Mouse (Mus musculus) lung, postnatal 25 days (tissue): ENCODE results near the gene Kdm4b.
A peak's percentile ranks its signal among the peaks of the same experiment; 100 is the strongest.

Experiments used
- DNase-seq: peaks from one replicate; pipeline ENCODE4 v3.0.0; 2022; ENCODE audit warnings: low spot score

The Kdm4b gene

DNA sequence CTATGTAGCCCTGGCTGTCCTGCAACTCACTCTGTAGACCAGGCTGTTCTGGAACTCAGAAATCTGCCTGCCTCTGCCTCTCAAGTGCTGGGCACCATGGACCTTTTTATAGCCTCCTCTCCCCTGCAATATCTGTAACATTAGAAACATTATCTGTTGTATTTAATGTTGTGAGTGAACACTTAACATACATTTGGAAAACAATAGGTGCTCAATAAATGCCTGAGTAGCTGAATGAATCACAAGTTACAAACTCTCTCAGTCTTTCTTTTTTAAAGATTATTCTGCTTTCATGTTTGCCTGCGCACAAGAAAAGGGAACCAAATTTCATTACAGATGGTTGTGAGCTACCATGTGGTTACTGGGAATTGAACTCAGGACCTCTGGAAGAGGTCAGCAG is 27.6 kb upstream of the Kdm4b start:
- no peak for DNase-seq

DNA sequence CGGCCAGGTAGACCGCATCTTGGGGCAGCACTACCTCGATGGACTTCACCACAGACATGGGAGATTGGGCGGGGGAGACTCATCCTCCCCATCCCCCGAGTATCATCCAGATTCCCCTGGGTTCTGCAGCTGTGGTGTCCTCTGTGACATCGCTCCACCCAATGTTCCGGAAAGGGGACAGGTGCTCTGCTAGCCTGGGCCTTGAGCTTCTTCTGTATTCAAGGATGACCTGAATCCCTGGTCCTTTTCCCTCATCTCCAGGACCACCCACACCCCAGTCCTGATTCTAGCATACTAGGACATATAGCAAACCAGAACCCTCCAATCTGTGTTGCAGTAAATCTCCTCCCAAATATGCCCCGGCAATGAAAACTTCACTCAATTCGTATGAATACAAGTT is 25.7 kb upstream of the Kdm4b start, which contains the start of gene Arrdc5:
TSS of gene Arrdc5 (minus strand) at position 101 of the 400 bp plus-strand sequence.
- DNase-seq: no peak

DNA sequence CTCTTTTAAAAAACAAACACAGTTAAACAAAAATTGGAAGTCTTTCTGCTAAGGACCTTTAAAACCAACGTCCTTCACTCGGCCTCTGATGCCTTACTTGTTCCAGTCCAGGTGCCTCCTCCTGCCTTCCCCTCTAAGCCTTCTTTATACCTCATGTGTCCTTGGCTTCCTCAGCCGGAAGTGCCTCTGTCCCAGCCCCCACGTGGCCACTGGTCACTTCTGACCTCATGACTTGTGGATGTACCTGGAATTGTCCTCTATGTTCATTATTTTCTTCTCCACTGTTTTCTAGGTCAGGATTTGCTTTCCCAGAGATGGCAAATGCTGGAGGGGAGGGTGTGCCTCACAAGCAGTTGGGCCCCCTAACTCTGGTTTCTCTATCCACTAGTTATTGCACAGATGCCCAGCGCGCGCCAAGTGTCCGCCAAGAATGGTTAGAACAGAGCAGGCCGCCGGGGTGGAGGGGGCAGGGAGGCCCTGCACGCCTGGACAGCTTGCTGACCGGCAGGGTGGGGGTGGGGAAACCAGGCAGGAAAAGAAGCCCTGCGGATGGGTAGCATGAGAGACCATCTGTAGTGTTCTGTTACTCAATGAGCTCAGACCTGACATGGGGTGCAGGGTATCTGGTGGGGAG is 23.4 kb upstream of the Kdm4b start:
- no peak for DNase-seq

DNA sequence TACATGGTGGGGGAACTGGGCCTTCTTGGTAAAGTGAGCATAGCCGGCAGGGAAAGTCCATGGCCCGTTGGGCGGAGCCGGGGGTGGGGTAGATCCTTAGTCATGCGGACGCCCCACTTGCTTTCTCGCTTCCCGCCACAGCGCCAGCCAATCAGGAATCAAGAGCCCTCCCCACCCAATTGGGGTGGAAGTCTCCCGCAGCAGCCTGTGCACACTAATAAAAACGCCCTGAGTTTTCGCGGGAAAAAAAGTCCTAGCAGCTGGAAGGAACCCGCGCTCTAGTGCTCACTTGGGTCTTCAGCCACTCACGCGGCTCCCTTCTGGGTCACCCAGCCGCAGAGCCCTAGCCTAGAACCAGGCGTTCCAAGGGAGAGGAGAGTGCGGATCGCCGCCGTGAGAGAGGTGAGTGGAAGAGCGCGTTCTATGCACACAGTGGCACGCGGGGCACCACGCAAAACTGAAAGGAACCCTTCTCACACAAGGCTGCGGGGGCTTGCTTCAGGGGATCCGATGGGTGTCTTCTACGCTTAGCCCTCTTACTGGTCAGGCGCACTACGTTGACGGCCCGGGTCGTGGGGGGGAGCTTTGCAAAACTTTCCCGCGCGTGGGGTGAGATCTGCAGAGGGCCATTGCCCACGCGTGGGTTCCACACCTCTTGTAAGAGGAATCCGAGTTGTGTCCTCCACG is 22.6 kb upstream of the Kdm4b start, which contains the start of gene Uhrf1:
TSS of gene Uhrf1 (plus strand) at position 162 of the 687 bp plus-strand sequence.
- peak; percentile 67 for DNase-seq

DNA sequence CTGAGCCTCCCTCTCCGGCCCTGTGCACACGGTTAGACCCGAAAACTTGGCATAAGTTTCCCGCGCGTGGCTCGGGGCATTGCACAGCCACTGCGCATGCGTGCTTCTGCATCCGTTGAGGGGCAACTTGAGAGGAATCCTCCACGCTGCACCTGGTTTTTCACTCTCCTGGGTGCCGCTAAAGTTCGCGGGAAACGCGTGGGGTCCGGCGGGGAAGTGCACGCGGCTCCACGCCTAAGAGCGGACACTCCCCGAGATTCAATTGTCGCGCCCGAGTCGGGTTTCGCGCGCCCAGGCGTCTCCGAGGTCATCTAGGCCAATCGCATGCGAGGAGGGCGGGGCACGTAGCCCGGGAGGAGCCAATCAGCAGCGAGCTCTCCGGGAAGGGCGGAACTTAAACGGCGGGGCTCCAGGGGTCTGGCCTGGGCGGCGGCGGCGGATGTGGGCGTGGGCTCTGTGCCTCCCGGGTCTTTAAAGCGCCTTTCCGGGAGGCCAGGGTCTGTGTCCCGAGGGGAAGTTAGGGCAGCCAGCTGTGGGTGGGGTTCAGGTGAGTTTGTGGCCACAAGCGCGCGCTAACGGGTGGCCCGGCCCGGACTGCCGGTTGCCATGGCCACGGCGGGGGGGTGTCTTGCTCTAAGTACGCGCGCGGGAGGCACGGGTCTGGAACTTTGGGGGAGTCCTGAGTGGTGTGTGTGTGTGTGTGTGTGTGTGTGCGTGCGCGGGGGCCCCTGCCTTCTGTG is 21.8 kb upstream of the Kdm4b start:
- peak; percentile 96 for DNase-seq

DNA sequence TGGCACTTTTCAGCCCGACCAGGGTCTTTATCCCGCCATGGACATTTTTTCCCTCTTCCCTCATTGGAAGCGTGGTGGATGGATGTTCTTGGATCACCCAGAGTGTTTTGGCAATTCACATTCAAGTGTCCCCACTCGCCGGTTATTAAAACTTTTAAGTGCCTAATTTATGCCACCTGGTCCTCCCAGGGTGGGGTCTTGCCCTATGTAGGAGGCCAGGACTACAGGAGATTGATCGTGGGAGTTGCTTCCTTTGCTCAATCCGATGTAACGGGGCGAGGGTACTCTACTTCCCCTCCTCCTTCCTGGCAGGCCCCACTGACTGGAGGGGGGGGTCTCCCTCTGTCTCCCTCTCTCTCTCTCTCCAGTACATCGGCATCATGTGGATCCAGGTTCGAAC is 21.1 kb upstream of the Kdm4b start:
- no peak for DNase-seq

DNA sequence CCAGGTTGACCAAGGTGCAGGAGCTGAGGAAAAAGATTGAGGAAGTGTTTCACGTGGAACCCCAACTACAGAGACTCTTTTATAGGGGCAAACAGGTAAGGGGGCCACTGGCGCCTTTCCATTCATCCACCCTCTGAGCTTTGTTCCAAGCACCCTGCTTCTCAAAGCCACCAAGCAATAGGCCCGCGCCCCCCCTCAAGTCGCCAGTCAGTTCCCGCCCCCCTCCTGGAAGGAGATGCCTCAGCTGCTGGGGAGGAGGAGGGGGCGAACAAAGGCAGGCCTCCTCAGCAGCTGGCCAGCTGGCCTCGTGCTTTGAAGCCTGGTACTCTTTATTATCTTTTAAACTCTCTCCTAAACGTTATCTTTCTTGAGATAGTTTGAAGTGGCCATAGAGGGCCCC is 20.7 kb upstream of the Kdm4b start:
- no peak for DNase-seq

DNA sequence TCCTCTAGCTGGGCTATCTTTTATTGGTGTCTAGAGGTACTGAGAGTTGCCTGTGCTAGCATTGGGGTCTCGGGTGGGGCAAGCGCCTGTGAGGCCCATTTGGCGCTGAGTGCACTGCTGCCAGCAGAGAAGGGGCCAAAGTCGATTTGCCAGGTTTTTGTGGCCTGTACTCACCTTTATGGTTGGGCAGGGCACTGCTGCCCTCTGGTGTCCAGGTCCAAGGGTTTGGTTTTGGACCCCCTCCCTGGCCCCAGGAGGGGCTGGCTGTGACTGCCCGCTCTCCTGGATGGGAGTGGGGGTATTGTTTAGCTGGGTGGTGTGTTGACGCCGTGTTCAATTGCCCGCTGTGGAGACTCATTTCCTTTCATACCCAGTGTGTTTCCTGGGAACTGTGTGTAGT is 20.0 kb upstream of the Kdm4b start:
- DNase-seq: no peak

DNA sequence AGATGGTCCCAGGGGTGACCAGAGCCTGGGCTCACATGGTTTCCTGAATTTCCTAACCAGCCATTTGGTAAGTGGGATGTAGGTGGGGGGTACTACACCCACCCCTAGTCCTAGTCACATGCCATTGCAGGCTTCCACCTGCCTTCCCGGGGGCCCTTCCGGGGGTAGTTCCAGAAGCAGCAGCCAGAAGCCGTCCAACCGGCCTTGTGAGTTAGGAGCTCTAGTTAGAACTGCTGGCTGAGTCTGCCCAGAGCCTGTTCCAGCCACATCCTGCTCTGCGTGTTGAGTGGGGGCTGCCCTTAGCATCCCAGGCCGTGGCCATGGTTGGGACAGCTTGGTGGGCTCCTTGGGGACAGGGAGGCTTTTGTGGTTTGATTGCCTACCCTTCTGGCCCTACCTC is 17.8 kb upstream of the Kdm4b start:
- DNase-seq: no peak

DNA sequence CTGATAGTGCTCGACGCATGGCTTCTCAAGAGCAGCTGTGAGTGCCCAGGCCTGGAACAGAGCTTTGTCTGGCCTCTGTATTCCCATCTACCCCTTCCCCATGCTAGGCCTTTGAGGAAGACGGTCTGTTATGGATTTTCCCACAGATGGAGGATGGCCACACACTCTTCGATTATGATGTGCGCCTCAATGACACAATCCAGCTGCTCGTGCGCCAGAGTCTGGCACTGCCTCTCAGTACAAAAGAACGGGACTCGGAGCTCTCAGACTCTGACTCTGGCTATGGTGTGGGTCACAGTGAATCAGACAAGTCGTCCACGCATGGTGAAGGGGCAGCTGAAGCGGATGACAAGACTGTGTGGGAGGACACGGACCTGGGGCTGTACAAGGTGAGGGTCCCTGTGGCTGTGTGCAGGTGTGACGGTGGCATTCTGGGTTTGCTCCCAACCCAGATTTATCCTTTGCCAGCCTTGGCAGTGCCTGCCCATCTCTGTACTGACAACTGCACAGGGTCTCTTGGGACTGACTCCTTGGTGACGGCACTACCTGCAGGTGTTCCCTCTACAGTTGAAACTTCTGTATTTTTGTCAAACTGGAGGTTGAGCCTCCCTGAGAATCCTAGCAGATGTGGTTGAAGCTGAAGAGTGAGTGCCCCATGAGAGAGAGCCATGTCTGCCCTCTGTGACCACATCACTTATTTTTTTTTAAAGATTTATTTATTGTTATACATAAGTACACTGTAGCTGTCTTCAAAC is 16.5 kb upstream of the Kdm4b start:
- no peak for DNase-seq

DNA sequence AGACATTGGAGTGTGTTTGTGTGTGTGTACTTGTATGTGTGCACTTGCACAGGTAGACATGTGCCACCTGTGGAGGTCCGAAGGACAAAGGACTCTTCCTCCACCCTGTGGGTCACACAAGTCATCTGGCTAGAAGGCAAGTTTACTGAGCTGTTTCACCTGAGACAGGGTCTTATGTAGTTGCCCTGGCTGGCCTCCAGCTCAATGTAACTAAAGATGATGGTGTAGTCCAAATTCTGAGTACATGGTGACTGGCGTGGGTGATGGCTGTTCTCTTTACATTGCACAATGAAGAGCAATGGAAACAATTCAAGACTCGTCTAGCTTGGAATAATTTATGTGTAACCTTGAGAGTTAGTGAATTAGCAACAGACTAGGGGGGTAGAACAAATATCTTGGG is 1.4 kb upstream of the Kdm4b start:
- no peak for DNase-seq

DNA sequence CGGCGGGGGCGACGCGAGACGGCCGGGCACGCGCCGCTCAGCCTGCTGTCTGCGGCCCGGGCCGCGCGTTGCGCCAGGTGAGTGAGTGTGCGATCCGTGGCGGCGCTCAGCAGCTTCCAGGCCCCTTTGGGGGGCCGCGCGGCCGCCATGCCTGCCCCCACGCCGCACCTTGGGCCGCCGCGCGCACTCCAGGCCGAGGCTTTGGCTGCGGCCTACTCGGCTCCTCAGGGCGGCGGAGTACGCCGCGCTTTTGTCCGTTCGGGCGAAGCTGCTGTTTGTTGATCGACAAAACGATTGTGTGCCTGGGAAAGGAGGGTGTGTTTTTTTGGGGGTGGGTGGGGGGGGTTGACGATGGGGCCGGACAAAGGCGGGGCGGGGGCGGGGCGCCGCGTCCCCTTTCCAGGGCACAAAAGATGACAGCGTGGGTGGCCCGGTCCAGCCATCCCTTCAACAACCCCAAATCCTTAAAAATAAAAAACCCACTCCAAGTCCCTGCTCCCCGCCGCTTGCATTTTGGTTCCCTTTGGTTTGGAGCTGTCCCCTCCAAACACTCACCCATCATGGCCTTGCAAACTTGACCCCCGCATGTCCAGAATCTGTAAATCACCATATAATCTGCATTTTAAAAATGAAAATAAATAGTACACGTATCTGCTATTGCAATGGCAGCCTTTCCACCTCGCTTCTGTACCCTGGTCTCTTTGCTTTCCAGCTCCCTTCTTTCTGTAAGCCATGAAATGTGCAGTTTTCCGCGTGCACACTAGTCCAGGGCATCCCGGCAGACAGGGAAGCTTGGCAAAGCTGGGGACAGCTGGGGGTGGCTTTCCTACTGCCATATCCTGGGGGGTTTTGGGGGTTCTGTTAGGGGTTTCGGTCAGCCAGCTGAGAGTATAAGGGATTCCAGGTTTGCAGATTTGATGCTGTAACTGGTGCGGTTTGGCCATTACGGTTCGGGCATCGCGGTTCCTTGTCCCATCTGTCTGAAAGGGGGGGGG is 588 bp downstream of the Kdm4b start:
- no peak for DNase-seq

DNA sequence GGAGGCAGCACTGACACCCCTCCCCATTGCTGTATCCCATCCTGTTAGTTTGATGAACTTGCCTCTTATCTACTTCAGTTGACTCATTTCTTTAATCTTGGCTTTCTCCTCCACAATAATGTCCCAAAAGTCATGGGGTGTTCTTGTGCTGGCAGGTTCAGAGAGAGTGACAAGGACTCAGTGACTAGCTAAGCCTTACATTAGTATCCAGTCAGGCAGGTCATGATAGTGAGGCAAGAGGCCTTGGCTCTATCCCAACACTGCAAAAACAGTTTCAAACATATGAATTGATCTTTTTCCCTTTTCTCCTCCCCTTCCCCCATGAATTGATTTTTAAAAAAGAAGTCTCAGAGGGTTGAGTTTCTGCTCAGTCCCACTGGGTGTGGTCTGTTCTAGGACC is 3.4 kb downstream of the Kdm4b start:
- no peak for DNase-seq

DNA sequence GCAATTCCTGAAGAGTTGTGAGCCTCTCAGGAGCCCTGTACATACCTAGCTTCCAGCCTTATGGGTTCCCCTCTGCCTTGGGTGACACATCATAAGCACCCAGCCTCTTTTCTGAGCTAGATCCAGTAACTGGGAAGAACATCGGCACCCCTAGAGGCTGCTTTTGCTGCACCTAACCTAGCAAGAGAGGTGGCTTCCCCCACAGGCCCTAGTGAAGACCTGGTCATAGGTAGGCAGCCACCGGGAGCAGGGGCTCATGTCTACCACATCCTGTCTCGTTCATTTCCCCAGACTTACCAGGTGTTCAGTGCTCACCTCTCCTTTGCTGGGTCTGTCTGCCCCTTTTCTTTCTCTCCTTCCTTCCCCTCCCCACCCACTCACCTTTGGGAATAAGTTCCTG is 4.5 kb downstream of the Kdm4b start:
- DNase-seq: no peak

DNA sequence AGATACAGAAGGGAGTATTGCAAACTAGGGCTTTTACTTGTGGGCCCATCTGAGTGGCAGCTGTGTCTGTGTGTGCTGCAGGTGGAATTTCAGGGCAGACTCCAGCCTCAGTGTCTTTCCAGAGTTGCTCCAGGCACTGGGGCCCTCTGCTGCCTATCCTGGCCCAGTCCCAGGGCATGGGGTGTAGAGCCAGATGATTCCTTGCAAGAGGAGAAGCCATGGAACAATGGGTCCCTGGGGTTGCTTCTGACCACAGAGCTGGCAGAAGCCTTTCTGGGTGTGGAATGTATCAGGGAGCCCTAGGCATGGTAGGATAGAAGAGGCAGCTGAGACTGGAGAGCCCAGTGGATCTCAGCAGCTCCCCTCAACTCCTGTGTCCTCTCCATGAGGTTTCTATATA is 5.4 kb downstream of the Kdm4b start:
- no peak for DNase-seq

DNA sequence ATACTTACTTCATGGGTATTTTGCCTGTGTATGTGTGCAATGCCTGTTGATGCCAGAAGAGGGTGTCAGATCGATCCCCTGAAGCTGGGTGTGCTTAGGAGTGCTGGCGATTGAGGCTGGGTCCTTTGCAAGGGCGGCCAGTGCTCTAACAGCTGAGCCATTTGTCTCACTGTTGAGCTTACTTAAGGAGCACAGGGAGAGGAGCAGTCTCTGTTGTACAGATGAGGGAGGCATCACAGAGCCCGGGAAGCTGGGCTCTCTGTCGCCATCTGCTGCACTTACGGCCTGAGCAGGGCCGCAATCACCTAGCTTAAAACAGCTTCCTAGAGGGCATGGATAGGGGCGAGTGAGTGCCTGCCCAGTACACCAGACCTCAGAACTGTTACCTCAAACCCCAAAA is 7.1 kb downstream of the Kdm4b start:
- DNase-seq: no peak

DNA sequence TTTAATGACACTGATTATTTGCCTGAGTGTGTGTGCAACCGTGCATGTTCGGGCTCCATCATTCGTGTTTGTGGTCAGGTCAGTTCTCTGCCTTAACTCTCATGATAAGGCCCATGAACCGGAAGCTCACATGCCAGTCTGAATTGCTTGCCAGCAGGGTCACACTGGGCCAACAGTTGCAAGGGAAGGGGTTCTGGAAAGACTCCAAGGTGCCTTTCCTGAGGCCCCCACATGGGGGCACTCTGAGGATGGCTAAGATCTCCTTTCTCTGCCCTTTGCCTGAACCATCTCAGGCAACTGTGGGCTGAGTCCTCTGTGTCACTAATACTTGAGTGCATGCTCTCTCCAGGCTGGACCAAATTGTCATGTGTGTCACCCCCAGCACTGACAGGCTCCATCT is 11.3 kb downstream of the Kdm4b start:
- peak; percentile 61 for DNase-seq

DNA sequence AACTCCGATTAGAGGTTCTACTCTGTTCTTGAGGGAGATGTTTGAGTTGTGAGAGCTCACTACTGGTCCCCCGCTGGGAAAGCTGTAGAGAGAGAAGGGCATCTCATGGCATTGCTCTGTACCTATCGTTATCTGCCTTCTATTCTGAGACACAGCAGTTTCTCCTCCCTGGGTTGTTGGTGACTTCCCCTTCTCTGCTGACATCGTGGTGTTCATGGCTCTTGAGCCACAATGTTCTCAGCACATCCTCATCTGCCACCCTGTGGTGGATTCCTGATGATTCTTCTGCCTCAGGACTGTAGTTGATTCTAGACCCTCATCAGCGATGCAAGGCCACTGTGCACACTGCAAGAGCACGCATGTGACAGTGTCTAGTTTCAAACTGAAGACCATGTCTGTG is 11.9 kb downstream of the Kdm4b start:
- no peak for DNase-seq

DNA sequence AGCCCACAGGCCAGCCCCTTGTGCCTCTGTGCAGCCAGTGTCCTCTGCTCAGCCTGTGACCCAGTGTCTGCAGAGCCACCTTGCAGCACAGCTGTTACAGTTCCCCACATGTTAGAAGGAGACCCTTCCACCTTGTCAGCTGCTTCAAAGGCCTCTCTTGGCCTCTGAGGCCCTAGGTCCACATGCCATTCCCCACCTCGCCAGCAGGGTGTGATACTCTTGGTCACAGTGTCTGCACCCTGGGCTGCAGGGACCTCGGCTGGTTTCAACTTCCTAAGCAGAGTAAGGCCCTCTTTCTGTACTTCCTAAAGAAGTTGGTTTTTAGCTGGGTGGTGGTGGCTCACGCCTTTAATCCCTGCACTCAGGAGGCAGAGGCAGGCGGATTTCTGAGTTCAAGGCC is 13.0 kb downstream of the Kdm4b start:
- peak; percentile 43 for DNase-seq

DNA sequence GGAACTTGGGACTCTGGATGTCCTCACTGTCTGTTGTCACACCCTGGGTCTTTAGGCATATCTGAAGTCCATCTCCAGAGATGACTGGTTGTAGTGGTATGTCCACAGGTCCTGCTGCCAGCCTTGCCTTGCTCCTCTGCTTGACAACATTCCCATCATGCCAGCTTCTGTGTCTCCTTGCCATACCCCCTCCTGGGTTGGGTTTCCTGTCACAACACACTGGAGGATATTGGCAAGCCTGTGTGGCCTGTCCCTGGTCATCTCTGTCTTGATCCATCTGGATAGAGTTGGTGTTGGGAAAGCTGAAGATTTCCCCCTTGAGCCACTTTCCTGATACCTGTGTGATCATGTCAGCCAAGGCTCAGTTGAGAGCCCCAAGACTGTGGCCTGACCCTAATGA is 14.9 kb downstream of the Kdm4b start:
- DNase-seq: no peak

DNA sequence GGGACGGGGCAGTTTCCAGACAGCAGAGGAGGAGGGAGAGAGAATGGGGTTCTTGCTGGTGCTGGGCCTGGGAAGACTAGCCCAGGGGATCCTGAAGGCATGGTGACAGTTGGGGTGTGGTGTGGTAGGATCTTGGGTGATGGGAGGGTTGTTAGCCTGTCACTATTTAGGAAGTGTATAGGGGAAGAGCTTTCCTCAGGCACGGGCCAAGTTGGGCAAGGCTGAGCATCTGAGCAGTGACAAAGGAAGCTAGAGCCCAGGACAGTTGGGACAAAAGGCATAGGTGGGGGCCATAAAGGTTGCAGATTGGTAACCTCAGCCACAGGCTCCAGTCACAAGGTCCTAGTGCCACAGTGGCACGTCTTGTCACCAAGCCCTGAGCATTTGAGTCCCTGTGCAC is 17.6 kb downstream of the Kdm4b start:
- no peak for DNase-seq
